Mouse (Mus musculus) ES-E14 (cell line): ENCODE data around the gene Usp10. TPM values are rescaled to one million over a fixed set of nuclear protein-coding genes. Genes with fewer than 3 reads are reported as not detected.

Source experiments
- DNase-seq: peaks from one replicate; pipeline ENCODE4 v3.0.0-alpha.2; 2013; ENCODE audit warnings: low read depth, low spot score
- H3K27ac ChIP-seq: 2 replicates; pipeline ENCODE4 v1.5.1; 2012; ENCODE audit warnings: low read depth, mild to moderate bottlenecking, low read length, moderate library complexity, mixed read lengths; ENCODE audit not compliant: poor library complexity, insufficient read depth, severe bottlenecking
- H3K36me3 ChIP-seq: 2 replicates; pipeline ENCODE4 v1.6.1; 2012; ENCODE audit warnings: mild to moderate bottlenecking, low read length, moderate library complexity, mixed read lengths; ENCODE audit not compliant: control insufficient read depth, poor library complexity, insufficient read depth, severe bottlenecking
- H3K4me1 ChIP-seq, 2 experiments: fragments of 150-350 bp in 1 of 2; sonication (generic) in 1 of 2; 2 replicates each; pipeline ENCODE4 v1.6.1; 2012; ENCODE audit warnings: low read length in 2 of 2, mild to moderate bottlenecking in 1 of 2, mixed read lengths in 1 of 2; ENCODE audit not compliant: control insufficient read depth in 2 of 2, insufficient read depth in 2 of 2, poor library complexity in 1 of 2
- H3K4me3 ChIP-seq, 2 experiments: fragments of 150-350 bp in 1 of 2; sonication (generic) in 1 of 2; 2 replicates each; pipeline ENCODE4 v1.5.1; 2012; ENCODE audit warnings: low read length in 2 of 2, low read depth in 1 of 2, mild to moderate bottlenecking in 1 of 2, mixed read lengths in 1 of 2; ENCODE audit not compliant: insufficient read depth in 1 of 2, poor library complexity in 1 of 2, severe bottlenecking in 1 of 2
- H3K9ac ChIP-seq: 2 replicates; pipeline ENCODE4 v1.6.1; 2012; ENCODE audit warnings: low read depth, mild to moderate bottlenecking, low read length, mixed read lengths; ENCODE audit not compliant: poor library complexity, insufficient read depth, severe bottlenecking
- H3K9me3 ChIP-seq: fragments of 150-350 bp; sonication (generic); 2 replicates; pipeline ENCODE4 v1.6.1; 2012; ENCODE audit warnings: low read depth, mild to moderate bottlenecking, low read length; ENCODE audit not compliant: control insufficient read depth, insufficient read depth
- CHD2 ChIP-seq: IDR thresholded peaks from 2 replicates; pipeline ENCODE4 v1.6.1; 2014; ENCODE audit warnings: mild to moderate bottlenecking, low read depth, low read length, inconsistent platforms
- HCFC1 ChIP-seq: IDR thresholded peaks from 2 replicates; pipeline ENCODE4 v1.6.1; 2012; ENCODE audit warnings: low read length, inconsistent platforms, borderline replicate concordance; ENCODE audit not compliant: insufficient read depth
- MAFK ChIP-seq: IDR thresholded peaks from 2 replicates; pipeline ENCODE4 v1.6.1; 2014; ENCODE audit warnings: mild to moderate bottlenecking, low read depth, low read length, inconsistent platforms; ENCODE audit not compliant: insufficient read depth
- ZC3H11A ChIP-seq: IDR thresholded peaks from 2 replicates; pipeline ENCODE4 v1.6.1; 2012; ENCODE audit warnings: low read depth, mild to moderate bottlenecking, inconsistent platforms, low read length, borderline replicate concordance
- ZNF384 ChIP-seq: IDR thresholded peaks from 2 replicates; pipeline ENCODE4 v1.6.1; 2012; ENCODE audit warnings: low read depth, low read length, inconsistent platforms
- in situ Hi-C, 2 experiments: fragments of 600-800 bp; cut with MboI; formaldehyde crosslinking; loops; one replicate each; pipeline ENCODE4 v1.15.1; 2025; ENCODE audit warnings: low sequenced_read_pairs in 2 of 2, inconsistent platforms in 1 of 2; ENCODE audit not compliant: unreplicated experiment in 2 of 2
- total RNA-seq: library from RNA; depleted of rRNA; stranded (reverse); fragments of 300-350 nt; gene quantifications from 2 replicates; pipeline ENCODE4 v1.2.3, GENCODE M21; 2012

The Usp10 gene
- total RNA-seq, 1 experiment, result 201 TPM

- Histone ChIP-seq H3K27ac (no peak overlapping the region), H3K4me1 (peaks cover 10 to 32% of the 10 kb centered on the region in 2 experiments; a peak in 3 of 4 replicates), H3K36me3 (peaks cover 16% of the 10 kb centered on the region), H3K4me3 (no peak overlapping the region), H3K9me3 (no peaks in the 10 kb centered on the region), H3K9ac (no peak overlapping the region)
- DNase-seq, result no peak
- in situ Hi-C loops, result no loop called here
- TF ChIP-seq CHD2 (no peak), HCFC1 (no peak), MAFK (no peak), ZC3H11A (no peak), ZNF384 (no peak)
These were observed 16.3 kb downstream of the Usp10 start for GRCm38 (mm10) chr8:119926474-119926873.

GRCm38 (mm10) chr8:119927422-119928092, 17.4 kb downstream of the Usp10 start:
- peaks cover 10 to 30% of the 10 kb centered on the region in 2 experiments; a peak in 3 of 4 replicates for H3K4me1 ChIP-seq
- no peak overlapping the region for H3K9ac ChIP-seq
- no peak overlapping the region for H3K4me3 ChIP-seq
- H3K9me3 ChIP-seq, result no peaks in the 10 kb centered on the region
- in situ Hi-C loops, result no loop called here
- peak; percentile 67 for DNase-seq
- TF ChIP-seq ZC3H11A (no peak), CHD2 (no peak), MAFK (no peak), ZNF384 (no peak), HCFC1 (no peak)
- no peak overlapping the region for H3K27ac ChIP-seq
- H3K36me3 ChIP-seq, result peaks cover 25% of the 10 kb centered on the region

GRCm38 (mm10) chr8:119931317-119931716, 21.2 kb downstream of the Usp10 start:
- H3K9ac ChIP-seq, result no peak overlapping the region
- no peak overlapping the region for H3K27ac ChIP-seq
- no peak for DNase-seq
- H3K4me3 ChIP-seq, result no peak overlapping the region
- no peaks in the 10 kb centered on the region for H3K9me3 ChIP-seq
- peaks cover 44% of the 10 kb centered on the region for H3K36me3 ChIP-seq
- in situ Hi-C loops, result no loop called here
- peaks cover 10 to 31% of the 10 kb centered on the region in 2 experiments; a peak in 3 of 4 replicates for H3K4me1 ChIP-seq
- TF ChIP-seq MAFK (peak; percentile 85), ZNF384 (no peak)

GRCm38 (mm10) chr8:119933681-119934080, 23.5 kb downstream of the Usp10 start:
- no peaks in the 10 kb centered on the region for H3K9me3 ChIP-seq
- in situ Hi-C loops, result no loop called here
- H3K27ac ChIP-seq, result no peak overlapping the region
- peaks cover 59% of the 10 kb centered on the region for H3K36me3 ChIP-seq
- H3K4me1 ChIP-seq, result peaks cover 12 to 36% of the 10 kb centered on the region in 2 experiments; a peak in 3 of 4 replicates
- no peak overlapping the region for H3K9ac ChIP-seq
- TF ChIP-seq CHD2 (no peak), ZNF384 (no peak), MAFK (no peak), ZC3H11A (no peak), HCFC1 (no peak)
- no peak overlapping the region for H3K4me3 ChIP-seq
- no peak for DNase-seq

- in situ Hi-C loops, result no loop called here
- H3K9me3 ChIP-seq, result no peaks in the 10 kb centered on the region
- H3K27ac ChIP-seq, result no peak overlapping the region
- H3K9ac ChIP-seq, result no peak overlapping the region
- peaks cover 5 to 33% of the 10 kb centered on the region in 2 experiments; a peak in 3 of 4 replicates for H3K4me1 ChIP-seq
- no peak overlapping the region for H3K4me3 ChIP-seq
- no peak for TF ChIP-seq HCFC1
- TF ChIP-seq MAFK, result no peak
- peaks cover 62% of the 10 kb centered on the region for H3K36me3 ChIP-seq
- DNase-seq, result no peak
These were observed 25.4 kb downstream of the Usp10 start for GRCm38 (mm10) chr8:119935541-119935940.
